Mouse (Mus musculus): Measurements from ENCODE around the gene Gm5622.

DNA sequence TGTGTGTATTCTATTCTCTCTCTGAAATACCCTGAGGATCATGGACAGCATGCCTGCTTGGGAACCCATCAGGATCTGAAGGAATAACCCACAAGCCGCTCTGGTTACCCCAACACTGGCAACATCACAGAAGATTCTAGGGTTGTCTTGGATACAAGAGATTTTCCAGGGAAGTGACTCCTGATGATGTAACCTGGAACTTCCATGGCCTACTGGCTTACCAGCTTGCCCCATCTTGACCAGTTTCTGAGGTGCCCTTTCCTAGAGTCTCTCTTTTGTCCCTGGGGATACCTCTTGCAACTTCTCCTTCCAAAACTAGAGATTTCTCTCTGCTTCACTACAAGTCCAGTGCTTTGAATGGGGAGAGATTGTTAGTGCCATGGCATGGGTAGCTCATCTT, 58.6 kb downstream of the Gm5622 start, which contains the start of gene Gm17078:
- TF ChIP-seq CTCF (IDR thresholded peaks at IDR 0.05; ENCODE audit: borderline replicate concordance, insufficient read depth, low read length) (no peak), POLR2A (IDR thresholded peaks at IDR 0.05; ENCODE audit: low read depth, low read length) (no peak)

Data from embryonic fibroblast, embryonic 13.5 days (primary cell).